Mouse (Mus musculus) brain, adult 2 months (tissue): ENCODE data around the gene Gclc.

Source experiments
- DNase-seq: peaks from one replicate; pipeline ENCODE4 v3.0.0; 2011; ENCODE audit warnings: low read depth, low spot score

The Gclc gene

GRCm38 (mm10) chr9:77783006-77783405 lies 28.7 kb downstream of the Gclc start:
- DNase-seq = no peak

GRCm38 (mm10) chr9:77785466-77785865 lies 31.1 kb downstream of the Gclc start:
- DNase-seq = peak; percentile 24

- DNase-seq = no peak
These were observed 33.6 kb downstream of the Gclc start for GRCm38 (mm10) chr9:77787936-77788335.

GRCm38 (mm10) chr9:77789615-77790348 lies 35.4 kb downstream of the Gclc start:
- DNase-seq = peak; percentile 79

GRCm38 (mm10) chr9:77793838-77794237 lies 39.5 kb downstream of the Gclc start:
- DNase-seq = no peak

GRCm38 (mm10) chr9:77802461-77802860 lies 48.1 kb downstream of the Gclc start:
- DNase-seq = peak; percentile 69

GRCm38 (mm10) chr9:77806426-77806825 lies 52.1 kb downstream of the Gclc start:
- no peak for DNase-seq

- DNase-seq = peak; percentile 92
These were observed 52.7 kb downstream of the Gclc start for GRCm38 (mm10) chr9:77806842-77807668.

- no peak for DNase-seq
These were observed 54.1 kb downstream of the Gclc start for GRCm38 (mm10) chr9:77808481-77808880.

GRCm38 (mm10) chr9:77818858-77819257 lies 64.5 kb downstream of the Gclc start:
- DNase-seq = no peak

- DNase-seq = no peak
These were observed 65.0 kb downstream of the Gclc start for GRCm38 (mm10) chr9:77819318-77819717.

- no peak for DNase-seq
These were observed 66.5 kb downstream of the Gclc start for GRCm38 (mm10) chr9:77820836-77821235.

GRCm38 (mm10) chr9:77825380-77825961 lies 71.1 kb downstream of the Gclc start:
- DNase-seq = no peak

GRCm38 (mm10) chr9:77826237-77826636 lies 71.9 kb downstream of the Gclc start:
- DNase-seq = no peak

- peak; percentile 19 for DNase-seq
These were observed 74.2 kb downstream of the Gclc start for GRCm38 (mm10) chr9:77828531-77828965.

- no peak for DNase-seq
These were observed 80.1 kb downstream of the Gclc start for GRCm38 (mm10) chr9:77834259-77834993.

GRCm38 (mm10) chr9:77835122-77835521 lies 80.8 kb downstream of the Gclc start:
- no peak for DNase-seq

- no peak for DNase-seq
These were observed 81.4 kb downstream of the Gclc start for GRCm38 (mm10) chr9:77835756-77836155.

GRCm38 (mm10) chr9:77838586-77838985 lies 84.3 kb downstream of the Gclc start:
- DNase-seq = no peak
